Mouse (Mus musculus) cerebellum, adult 2 months (tissue): ENCODE measurements at regions not wholly inside any gene's neighbourhood (a gene's known extent, or its start where the extent isn't known, plus 50 kb on each side); places are given as distances from the start of the nearest gene placed in this dataset.

Experiments used
- CTCF ChIP-seq: fragments of 200-500 bp; IDR thresholded peaks from 2 replicates; pipeline ENCODE4 v1.5.1; 2011; ENCODE audit warnings: low read depth, mild to moderate bottlenecking, control low read depth, low read length, moderate library complexity, borderline replicate concordance; ENCODE audit not compliant: insufficient read depth
- POLR2A ChIP-seq: fragments of 200-500 bp; IDR thresholded peaks from 2 replicates; pipeline ENCODE4 v1.6.1; 2011; ENCODE audit warnings: low read length, control low read depth, borderline replicate concordance; ENCODE audit not compliant: insufficient read depth

GRCm38 (mm10) chr1:128779586-128780158, 187.6 kb upstream of the Cxcr4 start:
- TF ChIP-seq POLR2A (no peak), CTCF (no peak)
